Mouse (Mus musculus): ENCODE measurements at regions not wholly inside any gene's neighbourhood (a gene's known extent, or its start where the extent isn't known, plus 50 kb on each side); places are given as distances from the start of the nearest gene placed in this dataset.

DNA sequence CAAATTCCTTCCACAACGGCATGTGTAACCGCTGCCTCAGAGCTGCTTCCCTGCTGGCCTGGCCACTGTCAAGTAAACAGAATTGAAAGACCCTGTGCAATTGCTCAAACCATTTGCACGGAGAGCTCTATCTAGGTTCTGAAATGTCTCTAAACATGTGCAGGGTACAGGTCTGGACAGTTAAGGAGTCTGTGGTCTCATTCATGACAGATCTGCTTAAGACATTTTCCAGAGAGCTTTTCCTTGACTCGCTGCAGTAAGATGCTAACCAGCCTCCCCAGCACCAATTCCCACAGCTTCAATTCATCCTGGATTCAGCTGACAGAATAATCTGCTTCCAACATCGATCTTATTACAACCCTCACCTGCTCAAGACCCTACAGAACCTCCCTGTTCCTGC, 235.1 kb upstream of the Mpped2 start:
- no peak for DNase-seq

DNA sequence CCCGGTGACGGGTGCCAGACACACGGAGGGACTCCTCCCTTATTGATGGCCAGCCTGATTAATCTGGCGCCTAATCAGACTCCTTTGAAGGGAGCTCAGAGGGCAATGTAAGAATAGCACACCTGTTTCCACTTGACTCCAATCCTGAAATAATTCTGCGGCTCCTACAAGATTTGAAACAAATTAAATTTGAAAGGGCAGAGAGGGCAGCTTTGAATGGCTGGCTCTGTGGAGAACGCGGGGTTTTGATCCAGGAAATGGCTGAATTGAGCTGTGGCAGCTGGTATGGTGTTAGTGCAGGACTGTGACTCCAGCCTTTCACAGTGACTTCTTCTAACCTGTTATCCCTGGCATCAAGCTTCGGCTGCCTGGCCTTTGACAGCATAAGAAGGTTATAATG, 232.0 kb upstream of the Mpped2 start:
- DNase-seq, result no peak

DNA sequence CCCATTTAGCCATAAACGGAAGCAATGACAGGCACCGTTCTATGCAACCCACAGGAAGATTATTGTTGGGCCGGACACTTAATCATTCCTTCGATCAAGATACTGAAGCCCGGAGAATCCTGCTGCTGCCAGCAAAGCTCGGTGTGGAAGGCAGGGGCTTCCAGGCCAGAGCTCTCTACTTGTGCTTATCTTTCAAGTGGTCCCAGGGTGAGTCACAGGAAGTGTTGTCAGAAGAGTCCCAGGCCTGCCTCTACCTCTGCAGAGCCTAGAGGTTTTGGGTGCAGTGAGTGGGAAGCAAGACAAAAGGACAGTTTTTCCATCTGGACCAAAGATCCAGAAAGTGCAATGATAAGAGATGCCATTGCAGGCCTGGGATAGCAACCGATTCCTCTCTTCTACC, 231.6 kb upstream of the Mpped2 start:
- no peak for DNase-seq

DNA sequence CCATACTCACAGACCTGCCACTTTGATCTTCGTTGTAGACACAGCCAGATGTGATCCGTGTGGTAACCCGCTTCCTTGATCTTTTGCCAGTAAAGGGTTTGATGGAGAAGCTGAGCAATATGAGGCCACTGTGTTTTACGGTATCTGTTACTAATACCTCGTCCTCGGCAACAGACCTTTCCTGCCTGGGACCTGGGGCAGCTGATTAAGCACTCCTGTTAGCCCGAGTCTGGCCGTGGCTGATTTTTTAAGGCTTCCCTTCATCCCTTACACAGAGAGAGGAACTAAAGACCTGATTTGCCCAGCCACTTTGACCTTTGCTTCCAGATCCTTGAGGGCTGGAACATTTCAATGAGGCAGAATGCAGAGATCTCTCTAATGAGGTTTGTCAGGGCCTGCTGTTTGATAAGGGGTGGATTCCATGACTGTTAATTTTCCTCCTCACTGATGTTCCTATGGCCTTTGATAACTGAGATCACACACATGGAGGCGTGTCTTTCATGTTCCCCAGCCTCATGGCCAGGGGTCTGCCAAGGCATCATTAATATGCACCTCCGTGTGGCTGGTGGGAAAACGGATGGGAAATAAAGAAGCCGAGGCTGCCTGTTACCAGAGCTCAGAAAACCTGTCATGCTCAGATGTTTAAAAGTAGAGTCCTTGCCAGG, 231.0 kb upstream of the Mpped2 start:
- no peak for DNase-seq

DNA sequence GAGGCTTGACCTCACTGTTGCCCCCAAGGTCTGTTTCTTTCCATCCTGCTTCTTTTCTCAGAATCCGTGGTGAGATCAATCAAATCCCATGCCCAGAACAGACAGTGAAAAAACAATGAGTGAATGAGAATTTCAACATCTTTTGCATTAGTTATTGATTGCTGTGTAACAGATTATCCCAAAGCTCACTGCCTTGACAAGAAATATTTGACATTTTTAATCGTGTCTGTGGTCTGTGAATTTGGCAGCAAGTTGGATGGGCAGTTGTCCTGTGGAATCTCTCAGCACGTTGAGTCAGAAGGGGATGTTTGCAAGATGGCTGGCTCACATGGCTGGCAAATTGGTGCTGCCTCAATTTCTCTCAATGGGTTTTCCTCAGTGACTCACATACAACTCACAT, 228.0 kb upstream of the Mpped2 start:
- DNase-seq, result no peak

DNA sequence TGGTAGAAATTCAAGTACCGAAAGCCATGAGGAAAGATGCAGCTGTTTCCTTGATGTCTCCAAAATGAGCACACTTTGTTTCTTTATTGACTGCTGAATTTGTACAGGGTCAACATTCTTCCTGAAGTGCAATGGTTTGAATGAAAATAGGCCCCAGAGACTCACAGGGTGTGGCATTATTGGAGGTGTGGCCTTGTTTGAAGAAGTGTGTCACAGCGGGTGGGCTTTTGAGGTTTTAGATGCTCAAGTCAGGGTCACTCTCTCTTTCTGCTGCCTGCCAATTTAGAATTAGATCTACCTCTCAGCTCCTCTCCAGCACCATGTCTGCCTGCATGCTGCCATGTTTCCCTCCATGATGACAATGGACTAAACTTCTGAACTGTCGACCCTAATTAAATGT, 227.2 kb upstream of the Mpped2 start:
- DNase-seq, result no peak

DNA sequence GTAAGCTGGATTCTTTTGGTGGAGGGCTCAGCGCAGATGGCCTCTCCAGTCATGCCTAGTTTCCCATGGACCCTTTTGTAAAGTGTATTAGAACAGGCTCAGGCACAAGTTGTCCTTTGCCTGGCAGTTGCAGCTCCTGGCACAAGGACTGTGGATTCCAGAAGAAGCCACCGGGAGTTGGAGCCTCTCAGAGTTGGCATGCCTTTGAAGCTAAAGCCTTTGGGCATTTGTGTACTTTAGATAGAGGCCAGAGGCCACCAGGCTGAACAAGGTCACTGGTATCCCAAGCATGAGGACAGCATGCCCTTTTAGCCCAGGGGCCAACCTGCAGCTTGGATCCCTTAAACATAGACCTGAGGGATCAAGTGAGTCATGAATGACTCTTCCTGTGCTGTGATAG, 223.9 kb upstream of the Mpped2 start:
- DNase-seq, result no peak

DNA sequence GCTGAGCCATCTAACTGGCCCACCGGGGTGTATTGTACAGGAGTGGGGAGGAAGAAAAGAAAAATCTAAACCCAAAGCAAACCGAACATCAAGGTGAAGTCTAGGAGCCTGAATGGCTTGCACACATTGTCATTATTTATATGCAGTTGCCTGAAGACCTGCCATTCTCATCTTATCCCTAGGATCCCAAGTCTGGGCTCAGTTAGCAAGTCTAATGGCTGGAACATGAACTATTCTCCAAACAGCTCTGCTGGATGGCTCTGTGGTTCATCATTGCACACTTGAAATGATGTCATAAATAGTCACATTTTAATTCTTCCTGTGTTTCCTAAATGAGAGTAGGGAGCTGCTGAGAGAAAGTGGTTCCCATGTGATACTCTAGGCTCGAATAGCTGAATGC, 219.6 kb upstream of the Mpped2 start:
- DNase-seq, result no peak

DNA sequence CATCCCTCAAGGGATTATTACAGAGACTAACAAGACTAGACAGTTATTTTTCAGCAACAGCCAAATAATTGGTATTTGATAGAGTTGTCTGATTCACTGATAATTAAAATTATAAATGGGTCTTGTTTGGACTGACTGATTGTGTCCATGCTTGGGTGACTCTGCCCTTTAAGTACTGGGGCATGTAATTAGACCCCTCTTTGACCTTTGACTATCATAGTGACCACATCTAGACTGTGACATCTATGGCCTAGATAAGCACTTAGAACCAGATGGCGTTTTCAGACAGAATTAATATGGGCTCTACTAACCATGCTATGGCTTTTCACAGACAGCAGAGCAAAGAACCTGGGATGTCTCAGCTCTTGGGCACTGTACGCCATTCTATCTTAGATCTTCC, 215.1 kb upstream of the Mpped2 start:
- no peak for DNase-seq

DNA sequence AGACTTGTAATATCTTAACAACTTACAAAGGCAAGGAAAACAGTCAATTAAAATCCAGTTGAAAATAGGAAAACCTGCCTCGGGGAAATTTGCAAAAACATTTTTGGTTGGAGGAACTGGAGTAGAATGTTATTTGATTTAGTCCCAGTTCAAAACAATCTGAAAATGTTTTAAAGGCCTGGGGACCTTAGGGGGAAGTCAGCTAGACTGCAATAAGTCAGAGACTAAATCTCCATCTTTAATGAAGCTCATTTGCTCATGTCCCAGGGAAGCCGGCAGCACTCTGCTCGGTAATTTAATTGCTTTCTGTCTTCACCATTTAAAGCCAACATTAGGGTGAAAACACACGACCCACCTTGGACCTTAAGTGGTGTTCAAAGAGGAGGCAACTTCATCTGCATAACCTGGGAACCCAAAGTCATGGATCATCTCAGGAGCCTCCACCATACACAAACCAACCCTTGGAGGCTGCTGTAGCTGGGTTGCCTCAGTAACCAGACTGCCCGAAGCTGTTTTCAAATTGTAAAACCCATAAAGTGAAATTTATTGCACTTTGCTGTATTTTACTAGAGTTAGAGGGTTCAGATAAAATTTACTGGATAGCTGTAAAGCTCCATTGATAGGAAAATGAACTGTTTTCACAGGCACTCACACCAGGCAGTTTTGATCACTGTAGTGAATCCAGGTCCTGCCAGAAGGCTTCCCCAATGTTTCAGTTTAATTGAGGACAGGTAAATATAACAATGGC, 205.6 kb upstream of the Mpped2 start:
- no peak for DNase-seq

DNA sequence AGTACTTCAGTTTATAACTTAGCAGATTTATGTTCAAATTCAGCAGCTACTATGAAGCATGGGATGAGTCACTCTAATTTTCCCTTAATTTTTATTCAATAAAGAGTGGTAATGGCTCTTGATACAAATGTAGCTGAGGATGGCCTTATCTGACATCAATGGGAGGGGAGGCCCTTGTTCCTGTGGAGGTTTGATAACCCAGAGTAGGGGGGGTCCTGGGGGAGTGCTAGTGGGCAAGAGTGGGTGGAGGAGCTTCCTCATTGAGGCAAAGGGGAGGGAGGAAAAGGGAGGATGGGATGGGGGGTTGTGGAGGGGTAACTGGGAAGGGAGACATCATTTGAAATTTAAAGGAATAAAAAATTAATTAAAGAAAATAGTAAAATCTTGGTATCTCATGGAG, 194.3 kb upstream of the Mpped2 start:
- DNase-seq, result no peak

DNA sequence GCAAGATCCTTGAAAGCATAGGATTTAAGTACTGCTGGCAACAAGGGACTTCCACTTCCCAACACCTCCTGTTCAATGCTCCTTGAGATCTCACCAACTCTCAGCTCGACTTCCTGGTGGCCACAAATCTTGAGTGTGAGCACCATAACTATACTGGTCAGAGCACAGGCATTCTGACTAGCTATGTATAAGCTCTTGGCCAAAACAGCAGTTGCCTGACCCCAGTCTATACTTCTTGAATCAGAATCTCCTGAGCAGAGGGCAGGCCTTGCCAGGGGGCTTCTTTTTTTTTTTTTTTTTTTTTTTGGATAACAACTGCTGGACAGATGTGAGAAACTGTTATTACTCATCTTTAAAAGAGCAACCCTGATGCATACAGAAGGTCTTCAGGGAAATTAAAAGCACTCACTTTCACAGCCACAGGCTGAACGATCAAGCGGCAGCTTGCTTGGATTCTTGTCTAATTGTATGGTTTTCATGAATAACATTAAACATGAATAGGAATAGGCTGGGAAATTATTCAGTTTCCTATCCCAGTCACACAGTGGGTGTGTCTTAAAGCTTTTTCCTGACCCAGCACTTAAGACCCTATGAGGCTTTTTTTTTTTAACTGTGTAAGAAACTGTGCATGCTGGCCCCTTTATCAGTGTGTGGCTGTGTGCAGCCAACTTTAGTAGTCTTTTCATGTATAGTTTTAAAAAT, 193.7 kb upstream of the Mpped2 start:
- DNase-seq, result no peak

DNA sequence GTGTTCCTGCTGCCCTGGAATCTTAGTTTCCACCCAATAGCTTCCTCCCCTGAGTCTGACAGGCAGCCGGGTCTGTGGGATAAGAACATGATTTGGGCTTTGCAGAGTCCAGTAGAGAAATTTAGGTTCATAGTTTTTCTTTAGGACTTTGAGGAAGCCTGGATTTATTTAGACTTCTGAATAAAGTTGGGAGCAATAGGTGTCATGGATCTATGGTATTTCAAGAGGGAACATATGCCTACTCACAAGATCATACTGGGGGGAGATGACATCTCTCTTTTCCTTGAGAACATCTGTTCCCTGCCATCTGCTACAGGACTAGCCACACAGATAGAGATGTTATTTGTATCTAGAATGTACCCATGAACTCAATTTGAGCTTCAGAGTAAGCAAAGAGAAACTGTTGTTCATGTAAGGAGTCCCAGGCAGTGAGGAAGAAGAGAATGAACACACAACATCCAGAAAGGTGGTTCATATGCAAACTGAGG, 188.1 kb upstream of the Mpped2 start:
- DNase-seq, result no peak

DNA sequence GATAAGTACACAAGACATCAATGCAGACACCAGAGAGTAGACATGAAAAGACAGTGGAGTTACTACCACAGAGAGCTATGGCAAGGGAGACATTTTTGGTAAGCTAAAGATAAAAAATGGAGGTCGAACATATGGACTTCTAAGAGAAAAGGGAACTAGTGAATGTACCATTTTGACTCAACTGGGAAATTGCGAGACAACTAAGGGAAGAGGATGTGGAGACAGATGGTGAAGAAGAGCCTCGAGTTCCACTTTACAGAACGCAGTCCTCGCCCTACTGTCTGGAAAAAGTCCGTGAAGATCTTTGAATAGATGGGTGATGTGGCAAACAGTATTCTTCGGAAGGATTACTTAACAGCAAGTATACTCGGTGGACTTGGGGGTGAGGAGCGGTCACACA, 181.2 kb upstream of the Mpped2 start:
- DNase-seq, result no peak

DNA sequence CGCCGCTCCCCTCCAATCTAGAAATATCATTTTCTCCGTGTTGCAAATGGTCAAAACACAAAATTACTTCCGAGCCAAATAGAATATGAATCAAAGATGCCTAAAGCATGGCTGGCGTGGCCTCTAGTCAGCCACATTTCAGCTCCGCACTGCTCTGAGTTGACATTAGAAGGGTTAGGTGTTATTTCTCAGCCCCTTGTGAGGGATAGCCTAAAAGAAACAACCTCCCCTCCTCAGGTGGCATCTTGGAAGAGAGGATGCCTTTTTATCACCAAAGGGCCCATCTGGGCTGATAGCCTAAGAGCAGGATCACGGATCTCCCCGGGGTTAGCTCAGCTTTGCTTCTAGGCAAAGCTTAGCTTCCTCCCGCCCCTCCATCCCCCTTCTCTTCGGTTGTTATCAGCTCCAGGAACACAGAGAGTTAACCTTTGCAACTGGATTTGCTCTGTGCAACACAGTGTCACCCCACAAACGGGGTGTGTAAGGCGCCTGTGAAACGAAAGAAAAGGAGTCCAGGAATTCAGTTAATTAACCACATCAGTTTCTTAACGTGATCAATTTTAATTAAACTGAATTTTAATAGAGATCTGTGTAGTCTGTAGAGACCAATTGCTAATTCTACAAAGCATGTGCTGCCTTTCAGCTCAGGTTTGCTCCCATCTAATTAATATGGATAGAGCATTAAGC, 180.6 kb upstream of the Mpped2 start:
- no peak for DNase-seq

DNA sequence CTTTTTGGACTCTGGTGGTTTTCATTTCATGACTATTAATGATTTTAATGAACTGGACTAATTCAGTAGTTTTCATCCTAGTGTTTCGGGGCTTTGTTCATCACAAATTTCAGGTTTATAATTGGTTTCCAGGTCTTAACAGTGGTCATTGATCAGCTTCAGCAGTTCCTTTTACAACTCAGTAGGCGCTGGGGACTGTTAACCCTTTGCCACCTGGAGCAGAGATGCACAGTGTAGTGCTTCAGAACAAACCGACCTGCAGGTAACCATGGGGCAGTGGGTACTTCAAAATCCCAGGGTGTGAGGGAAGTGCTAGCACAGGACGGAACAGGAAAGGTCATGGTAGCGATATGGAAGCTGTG, 180.1 kb upstream of the Mpped2 start:
- no peak for DNase-seq

DNA sequence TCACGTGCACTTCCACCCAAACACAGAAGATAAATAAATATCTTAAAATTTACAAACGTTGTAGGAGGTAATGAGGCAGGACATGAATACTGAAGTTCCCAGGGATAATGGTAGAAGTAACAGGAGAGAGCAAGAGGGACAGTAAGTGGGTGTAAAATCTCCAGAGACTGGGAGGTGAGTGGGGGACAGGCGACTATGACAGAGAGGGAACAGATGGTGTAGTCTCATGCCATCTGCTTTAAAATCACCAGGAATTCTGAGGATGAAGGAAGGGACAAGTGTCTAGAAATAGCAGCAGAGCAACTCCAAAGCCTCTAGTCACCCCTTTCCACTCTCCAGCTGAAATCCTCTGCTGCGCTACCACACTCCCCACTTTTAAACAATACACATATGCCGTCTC, 175.8 kb upstream of the Mpped2 start:
- DNase-seq, result no peak

DNA sequence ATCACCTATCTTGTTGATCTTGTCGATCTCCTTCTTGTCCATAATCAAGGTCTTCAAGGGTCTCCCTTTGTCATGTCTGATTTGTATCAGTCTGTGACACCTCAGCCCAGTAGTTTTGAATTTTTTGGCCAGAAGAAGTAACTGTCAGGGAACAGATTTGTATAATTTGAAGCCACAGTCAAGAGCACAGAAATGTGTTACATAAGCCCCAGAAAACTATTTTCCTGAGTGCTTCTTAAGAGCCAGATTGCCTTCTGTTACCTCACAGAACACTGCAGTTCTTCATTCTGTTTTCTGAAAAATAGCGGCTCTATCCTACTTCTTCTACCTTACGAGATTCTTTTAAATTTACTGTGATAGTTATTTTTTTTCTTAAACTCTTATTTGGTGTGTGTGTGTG, 170.1 kb upstream of the Mpped2 start:
- DNase-seq, result no peak

DNA sequence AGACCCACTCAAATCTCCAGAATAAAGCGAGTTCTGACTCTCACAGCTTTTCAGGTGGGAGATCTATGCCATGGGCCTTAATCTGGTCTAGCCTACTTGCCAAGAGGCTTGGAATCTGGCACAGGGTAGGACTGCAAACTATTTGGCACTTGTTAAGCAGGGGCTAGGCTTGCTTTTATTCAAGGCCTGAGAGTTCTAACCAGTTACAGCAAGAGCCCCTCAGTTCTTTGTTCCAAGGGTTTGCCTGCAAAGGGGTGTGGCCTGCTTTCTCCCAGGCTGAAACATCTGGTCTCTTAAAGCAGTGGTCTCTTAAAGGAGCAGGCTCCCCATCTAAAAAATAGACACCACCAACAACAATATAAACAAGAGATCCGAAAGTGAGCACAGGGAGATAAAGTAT, 166.1 kb upstream of the Mpped2 start:
- DNase-seq, result no peak

DNA sequence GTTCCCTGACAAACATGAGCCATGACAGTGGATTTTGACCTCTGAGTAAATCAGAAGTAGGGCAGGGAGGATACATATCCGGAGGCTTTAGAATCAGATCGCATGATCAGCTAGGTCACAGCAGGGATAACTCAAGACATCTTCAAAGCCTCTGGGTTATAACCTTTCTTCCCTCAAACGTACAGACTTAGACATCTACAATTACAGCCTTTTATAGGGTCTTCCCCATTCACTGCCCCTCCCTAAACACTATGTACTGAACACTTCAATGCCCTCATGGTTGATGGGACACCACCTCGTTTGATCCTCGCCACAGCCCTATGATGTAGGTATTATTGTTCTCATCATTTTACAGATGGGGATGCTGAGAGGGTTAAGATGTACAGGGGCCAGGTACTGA, 163.8 kb upstream of the Mpped2 start:
- DNase-seq, result no peak

DNA sequence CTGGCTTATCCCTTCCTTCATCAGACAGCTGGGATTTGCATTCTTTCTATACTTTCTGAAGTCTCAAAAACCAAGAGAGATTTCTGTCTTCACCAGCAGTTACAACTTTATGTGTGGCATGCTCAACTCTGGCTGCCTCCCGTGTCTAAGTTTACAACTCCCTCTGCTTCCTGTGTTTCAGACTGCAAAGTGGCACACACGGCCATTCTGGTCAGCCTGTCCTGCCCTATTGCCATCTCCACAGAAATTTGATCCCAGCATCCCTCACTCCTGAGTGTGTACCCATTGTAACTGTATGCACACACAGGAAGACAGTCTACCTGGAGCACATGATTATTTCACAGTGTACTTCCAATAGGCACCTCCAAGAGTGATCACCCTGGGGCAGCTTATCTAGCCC, 163.3 kb upstream of the Mpped2 start:
- no peak for DNase-seq

DNA sequence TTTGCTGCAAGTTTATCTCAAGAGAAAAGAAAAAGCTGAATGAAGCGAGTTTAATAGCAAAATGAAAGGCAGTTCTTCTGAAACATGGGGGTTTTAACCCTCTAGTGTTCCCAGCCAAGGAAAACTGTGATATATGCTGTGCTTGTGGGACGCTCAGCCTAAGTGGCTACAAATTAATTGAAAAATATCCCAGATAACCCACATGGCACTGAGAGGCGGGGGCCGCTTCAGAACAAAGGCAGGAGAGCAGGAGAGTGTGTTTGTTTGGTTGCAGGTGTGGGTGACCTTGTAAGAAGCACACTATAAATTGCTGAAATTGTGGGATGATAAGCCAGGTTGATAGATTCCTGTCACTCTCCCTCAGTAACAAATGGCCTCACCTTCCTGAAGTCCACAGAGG, 154.7 kb upstream of the Mpped2 start:
- DNase-seq, result no peak

DNA sequence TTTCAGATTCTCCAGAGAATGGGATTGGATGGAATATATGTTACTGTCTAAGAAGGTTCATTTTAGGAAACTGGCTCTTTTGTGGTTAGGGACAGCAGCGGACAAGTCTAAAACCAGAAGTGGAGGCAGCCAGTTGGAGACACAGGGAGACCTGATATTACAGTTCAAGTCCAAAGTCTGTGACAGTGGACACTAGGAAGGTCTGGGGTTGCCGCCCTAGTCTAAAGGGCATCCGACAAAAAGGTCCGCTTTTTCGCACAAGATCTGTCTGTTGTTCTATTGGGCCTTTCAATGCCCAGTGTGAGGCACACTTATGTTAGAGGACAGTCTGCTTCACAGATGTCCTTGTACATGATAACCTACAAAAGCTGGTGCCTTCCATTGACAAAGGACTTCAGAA, 152.9 kb upstream of the Mpped2 start:
- no peak for DNase-seq

DNA sequence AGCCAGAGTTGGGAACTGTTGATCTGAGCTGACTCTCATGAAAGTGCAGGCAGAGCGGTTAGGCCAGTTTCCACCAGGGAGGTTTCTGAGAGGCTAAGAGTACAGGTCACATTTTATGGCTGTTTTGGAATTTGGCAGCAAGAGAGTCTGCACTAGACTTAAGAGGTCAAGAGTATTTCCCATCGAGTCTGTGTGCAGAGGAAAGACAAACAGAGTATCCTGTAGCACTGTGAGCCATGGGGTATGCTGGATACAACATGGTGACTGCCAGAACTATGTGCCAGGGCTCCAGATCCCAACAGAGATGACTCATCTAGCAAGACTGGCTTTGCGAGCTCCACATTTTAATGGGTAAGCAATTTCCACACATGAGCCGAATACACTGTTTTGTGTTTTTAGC, 146.0 kb upstream of the Mpped2 start:
- DNase-seq, result no peak
